Mouse (Mus musculus): ENCODE data around the gene Mmp23.

Gene Mmp23

DNA sequence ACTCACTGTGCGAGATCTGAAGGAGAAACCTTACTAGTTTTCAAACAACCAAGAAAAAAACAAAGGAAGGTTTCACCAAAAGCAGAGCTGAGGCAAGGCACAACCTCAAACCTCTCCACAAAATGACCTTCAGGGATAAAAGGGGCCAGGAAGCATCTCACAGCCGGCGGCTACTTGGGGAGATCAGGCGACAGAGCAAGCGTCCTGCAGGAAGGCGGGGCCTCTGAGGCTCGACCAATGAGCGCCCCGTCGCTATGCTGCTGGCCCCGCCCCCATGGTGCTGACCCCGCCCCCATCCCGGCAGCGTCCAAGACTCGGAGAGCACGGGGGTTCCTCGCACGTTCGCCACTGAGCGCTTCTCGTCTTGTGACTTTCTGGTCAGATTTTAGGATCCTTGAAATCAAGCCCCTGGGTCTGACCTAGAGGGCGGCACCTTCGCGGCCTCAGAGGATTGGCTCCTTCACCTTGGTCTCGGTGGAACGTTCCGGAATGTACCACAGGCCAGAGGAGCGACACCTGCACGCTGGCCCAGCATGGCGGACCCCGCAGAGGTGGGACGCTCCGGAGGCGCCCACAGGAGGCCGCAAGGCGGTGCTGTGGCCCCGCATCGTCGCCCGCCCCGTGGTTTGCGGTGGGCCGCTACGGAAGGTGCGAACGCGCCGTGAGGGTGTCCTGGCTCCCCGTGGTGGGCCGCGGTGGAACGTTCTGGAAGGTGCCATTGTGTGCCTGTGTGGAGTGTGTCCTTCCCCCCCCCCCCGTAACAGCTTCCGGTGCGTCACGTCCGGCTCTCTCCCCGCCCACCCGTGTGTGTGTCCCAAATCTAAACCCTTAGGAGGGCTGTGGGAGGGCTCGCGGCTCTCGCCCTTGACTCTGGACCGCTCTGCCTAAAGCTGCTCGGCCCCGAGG is 51.8 kb downstream of the Mmp23 start, which contains the start of gene Slc35e2:
Gene Slc35e2, plus strand, starts transcription at position 326 of the 906 bp plus-strand sequence.
- peak; percentile 88 for ATAC-seq (ENCODE audit: low TSS enrichment)
